Mouse (Mus musculus) embryonic facial prominence, embryonic 10.5 days (tissue): ENCODE measurements around the gene Siva1. TPM values are rescaled to one million over a fixed set of nuclear protein-coding genes. Genes with fewer than 3 reads are reported as not detected.

ENCODE experiments used
- DNase-seq: peaks from one replicate; pipeline ENCODE4 v3.0.0-alpha.2; 2017; ENCODE audit warnings: low spot score
- H3K27ac ChIP-seq: fragments of 300-500 bp; sonication (generic); replicated peaks from 2 replicates; pipeline ENCODE4 v1.5.1; 2016; ENCODE audit warnings: mild to moderate bottlenecking
- H3K27me3 ChIP-seq: fragments of 300-500 bp; sonication (generic); replicated peaks from 2 replicates; pipeline ENCODE4 v1.6.1; 2016; ENCODE audit warnings: low read depth, mild to moderate bottlenecking; ENCODE audit not compliant: poor library complexity, severe bottlenecking
- H3K36me3 ChIP-seq: fragments of 300-500 bp; sonication (generic); replicated peaks from 2 replicates; pipeline ENCODE4 v1.6.1; 2016; ENCODE audit warnings: mild to moderate bottlenecking, moderate library complexity
- H3K4me1 ChIP-seq: fragments of 300-500 bp; sonication (generic); 2 replicates; pipeline ENCODE4 v1.6.1; 2016
- H3K4me3 ChIP-seq: fragments of 300-500 bp; sonication (generic); 2 replicates; pipeline ENCODE4 v1.5.1; 2016; ENCODE audit warnings: mild to moderate bottlenecking, moderate library complexity
- H3K9me3 ChIP-seq: fragments of 300-500 bp; sonication (generic); 2 replicates; pipeline ENCODE4 v1.6.1; 2016; ENCODE audit warnings: mild to moderate bottlenecking
- WGBS: fragments of 180-500 bp; shearing (Covaris S2); methylation state at CpG from one replicate; pipeline ENCODE4 v1.1.7; 2016; 5-methylcytosine and 5-hydroxymethylcytosine counted together
- polyA plus RNA-seq: library from polyadenylated mRNA; unstranded; fragments of >200 nt; fragmentation: Nextera tagmentation; extraction: Ambion mirVana; gene quantifications from 2 replicates; pipeline ENCODE4 v1.2.1, GENCODE M21; 2016

Gene Siva1
- polyA plus RNA-seq, 1 experiment from 2014 or later: 332 TPM

DNA sequence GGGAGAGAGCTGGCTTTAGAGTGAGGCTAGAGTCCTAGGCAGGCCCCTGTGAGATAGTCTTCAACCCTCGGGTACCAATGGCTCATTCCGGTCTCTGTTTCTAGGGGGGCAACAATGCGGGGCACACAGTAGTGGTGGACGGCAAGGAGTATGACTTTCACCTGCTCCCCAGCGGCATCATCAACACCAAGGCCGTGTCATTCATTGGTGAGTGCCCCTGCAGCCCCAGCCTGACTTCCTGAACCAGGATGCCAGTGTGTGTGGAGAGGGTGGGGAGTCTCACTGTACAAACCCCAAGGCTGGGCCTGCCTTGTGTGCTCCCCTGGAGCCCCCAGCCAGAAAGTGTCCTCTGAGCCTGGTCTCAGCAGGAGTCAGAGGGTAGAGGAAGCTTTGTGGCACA lies 16.3 kb upstream of the Siva1 start:
- WGBS: 89% methylated on average over 6 of the region's 6 CpGs
- Histone ChIP-seq H3K36me3 (no peaks in the 10 kb centered on the region), H3K4me3 (0 out of 2 replicates have a peak overlapping the region, but pooled peaks have one; percentile 49), H3K27me3 (peaks cover 3% of the 10 kb centered on the region), H3K9me3 (no peaks in the 10 kb centered on the region), H3K4me1 (peaks cover 53% of the 10 kb centered on the region), H3K27ac (0 out of 2 replicates have a peak overlapping the region, but pooled peaks have one; percentile 25)
- no peak for DNase-seq

DNA sequence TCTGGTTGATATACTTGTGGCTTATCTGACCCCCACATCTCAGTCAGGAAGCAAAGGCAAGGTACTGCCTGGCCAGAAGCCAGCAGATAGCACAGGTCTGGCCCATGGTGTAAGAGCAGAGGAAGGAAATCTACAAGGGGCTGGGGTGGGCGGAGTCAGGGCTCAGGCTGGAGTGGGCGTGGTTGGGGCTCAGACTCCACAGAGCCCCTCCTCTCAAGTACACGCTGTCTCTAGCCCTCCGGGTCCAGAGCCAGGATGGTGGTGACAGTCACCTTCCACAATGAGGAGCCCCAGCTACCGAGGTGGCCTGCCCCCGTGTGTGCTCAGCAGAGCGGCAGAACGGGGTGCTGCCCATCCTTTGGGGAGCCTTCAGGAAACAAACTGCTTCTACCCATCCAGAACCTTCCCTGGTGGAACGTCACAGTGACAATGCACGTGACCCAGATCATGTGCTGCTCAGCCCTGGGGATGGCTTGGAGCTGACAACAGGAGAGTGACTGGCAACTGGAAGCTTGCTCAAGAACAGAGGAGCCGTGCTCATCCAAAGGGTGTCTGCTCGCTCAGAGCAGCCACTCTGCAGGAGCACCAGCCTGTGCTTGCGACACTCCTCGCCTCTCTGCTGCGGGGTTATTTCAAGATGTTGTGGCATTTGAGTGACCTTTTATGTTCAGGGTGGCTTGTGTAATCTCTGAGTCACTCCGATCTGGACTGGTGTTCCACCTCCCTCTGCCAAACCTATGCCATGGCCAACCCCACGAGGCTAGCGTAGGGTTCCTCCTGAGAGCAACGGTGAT lies 15.4 kb upstream of the Siva1 start:
- 37% methylated on average over 19 of the region's 19 CpGs for WGBS
- no peaks in the 10 kb centered on the region for H3K27me3 ChIP-seq
- no peaks in the 10 kb centered on the region for H3K9me3 ChIP-seq
- H3K36me3 ChIP-seq: no peaks in the 10 kb centered on the region
- peaks cover 53% of the 10 kb centered on the region for H3K4me1 ChIP-seq
- peak overlapping the region; percentile 49 for H3K4me3 ChIP-seq
- peak; percentile 83 for DNase-seq
- peak overlapping the region; percentile 60 for H3K27ac ChIP-seq

GRCm38 (mm10) chr12:112630029-112630428 lies 14.4 kb upstream of the Siva1 start:
- no peak overlapping the region for H3K27ac ChIP-seq
- WGBS: 93% methylated on average over 12 of the region's 12 CpGs
- no peaks in the 10 kb centered on the region for H3K36me3 ChIP-seq
- H3K27me3 ChIP-seq: no peaks in the 10 kb centered on the region
- no peak overlapping the region for H3K4me3 ChIP-seq
- no peaks in the 10 kb centered on the region for H3K9me3 ChIP-seq
- no peak for DNase-seq
- H3K4me1 ChIP-seq: peaks cover 49% of the 10 kb centered on the region

- Histone ChIP-seq H3K4me1 (peaks cover 49% of the 10 kb centered on the region), H3K27ac (no peak overlapping the region), H3K9me3 (no peaks in the 10 kb centered on the region), H3K4me3 (no peak overlapping the region), H3K36me3 (no peaks in the 10 kb centered on the region), H3K27me3 (no peaks in the 10 kb centered on the region)
- DNase-seq: no peak
- 72% methylated on average over 5 of the region's 5 CpGs for WGBS
These were observed 13.7 kb upstream of the Siva1 start for GRCm38 (mm10) chr12:112630796-112631195.

DNA sequence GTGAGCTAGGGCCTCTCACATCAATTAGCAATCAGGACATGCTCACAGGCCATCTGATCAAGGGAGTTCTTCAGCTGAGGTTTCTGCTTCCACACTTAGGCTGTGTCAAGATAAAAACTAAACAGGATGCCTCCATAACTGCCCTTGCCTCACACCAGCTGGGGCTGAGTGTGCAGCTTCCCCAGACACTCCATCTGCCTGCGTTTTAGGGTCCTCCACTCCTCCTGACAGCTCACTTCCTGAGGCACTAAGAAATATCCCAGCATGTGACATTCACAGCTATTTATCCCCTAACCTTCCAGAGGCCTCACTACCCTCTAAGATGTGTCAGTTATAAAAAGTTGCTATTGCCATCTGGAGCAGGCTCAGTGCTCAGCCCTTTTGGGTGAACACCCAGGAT lies 13.0 kb upstream of the Siva1 start:
- Histone ChIP-seq H3K4me1 (peaks cover 42% of the 10 kb centered on the region), H3K36me3 (no peaks in the 10 kb centered on the region), H3K9me3 (no peaks in the 10 kb centered on the region), H3K4me3 (no peak overlapping the region), H3K27ac (no peak overlapping the region), H3K27me3 (no peaks in the 10 kb centered on the region)
- DNase-seq: no peak
- 62% methylated on average over 1 of the region's 1 CpGs for WGBS

DNA sequence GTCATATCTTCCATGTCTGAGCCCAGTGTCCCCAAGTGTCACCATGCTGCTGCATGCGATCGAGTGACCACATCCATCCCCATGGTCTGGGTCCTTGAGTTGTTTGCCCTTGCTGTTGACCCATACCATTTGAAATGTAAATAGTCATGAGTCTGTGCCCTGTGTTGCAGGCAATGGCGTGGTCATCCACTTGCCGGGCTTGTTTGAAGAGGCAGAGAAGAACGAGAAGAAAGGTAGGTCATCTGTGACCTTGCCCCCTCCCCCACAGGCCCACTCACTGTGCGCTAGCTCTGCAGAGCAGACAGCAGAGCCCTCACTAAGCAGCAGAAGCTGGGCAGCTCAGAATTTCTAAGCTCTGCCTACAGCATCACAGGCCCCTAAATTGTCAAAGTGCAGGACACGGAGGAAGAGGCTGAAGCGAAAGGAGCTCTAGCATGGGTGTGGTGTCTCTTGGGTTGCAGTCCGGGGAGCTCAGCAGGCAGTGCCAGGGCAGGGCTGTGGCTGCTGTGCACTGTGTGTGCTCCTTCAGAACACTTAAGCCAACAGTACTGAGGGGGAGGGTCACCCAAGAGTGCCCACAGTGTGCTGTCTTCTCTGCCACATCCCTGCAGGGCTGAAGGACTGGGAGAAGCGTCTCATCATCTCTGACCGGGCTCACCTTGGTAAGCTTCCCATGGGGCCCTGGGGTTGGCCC lies 12.2 kb upstream of the Siva1 start:
- Histone ChIP-seq H3K36me3 (no peaks in the 10 kb centered on the region), H3K4me3 (no peak overlapping the region), H3K9me3 (no peaks in the 10 kb centered on the region), H3K27me3 (no peaks in the 10 kb centered on the region), H3K27ac (no peak overlapping the region; the same call in 1 of the 2 replicates), H3K4me1 (peaks cover 40% of the 10 kb centered on the region)
- 77% methylated on average over 11 of the region's 11 CpGs for WGBS
- DNase-seq: no peak

- WGBS: 85% methylated on average over 5 of the region's 5 CpGs
- no peaks in the 10 kb centered on the region for H3K36me3 ChIP-seq
- H3K4me3 ChIP-seq: no peak overlapping the region
- no peaks in the 10 kb centered on the region for H3K9me3 ChIP-seq
- DNase-seq: no peak
- H3K27me3 ChIP-seq: no peaks in the 10 kb centered on the region
- peaks cover 40% of the 10 kb centered on the region for H3K4me1 ChIP-seq
- no peak overlapping the region; the same call in 1 of the 2 replicates for H3K27ac ChIP-seq
These were observed 11.6 kb upstream of the Siva1 start for GRCm38 (mm10) chr12:112632907-112633306.

DNA sequence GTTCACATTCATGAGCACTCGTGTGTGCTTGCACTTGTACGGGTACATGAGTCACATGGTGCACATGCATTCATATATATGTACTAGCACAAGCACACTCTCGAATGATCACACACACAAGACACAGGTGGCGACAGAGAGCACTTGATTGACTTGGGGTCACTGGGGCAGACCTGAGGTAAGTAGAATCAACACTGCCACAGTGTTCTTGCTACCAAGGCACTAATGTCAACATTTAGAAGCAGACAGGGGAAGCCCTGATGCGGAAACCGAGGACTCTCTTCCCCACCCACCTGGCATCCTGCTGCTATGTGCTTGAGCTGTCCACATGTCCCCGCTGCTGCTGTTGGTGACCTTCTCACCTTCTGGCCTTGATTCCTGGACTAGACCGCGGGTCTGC lies 10.8 kb upstream of the Siva1 start:
- H3K4me1 ChIP-seq: peaks cover 33% of the 10 kb centered on the region
- H3K36me3 ChIP-seq: no peaks in the 10 kb centered on the region
- no peak for DNase-seq
- H3K9me3 ChIP-seq: no peaks in the 10 kb centered on the region
- no peak overlapping the region for H3K27ac ChIP-seq
- H3K4me3 ChIP-seq: no peak overlapping the region
- no peaks in the 10 kb centered on the region for H3K27me3 ChIP-seq
- WGBS: 67% methylated on average over 9 of the region's 9 CpGs

GRCm38 (mm10) chr12:112639526-112639925 lies 5.0 kb upstream of the Siva1 start:
- Histone ChIP-seq H3K27ac (no peak overlapping the region), H3K4me3 (no peak overlapping the region), H3K36me3 (no peaks in the 10 kb centered on the region), H3K9me3 (no peaks in the 10 kb centered on the region), H3K27me3 (no peaks in the 10 kb centered on the region), H3K4me1 (peaks cover 4% of the 10 kb centered on the region; the same call in 1 of the 2 replicates)
- no peak for DNase-seq
- WGBS: 90% methylated on average over 10 of the region's 10 CpGs

GRCm38 (mm10) chr12:112643126-112643525 lies 1.4 kb upstream of the Siva1 start:
- Histone ChIP-seq H3K36me3 (peaks cover 15% of the 10 kb centered on the region), H3K4me1 (peaks cover 21% of the 10 kb centered on the region), H3K9me3 (no peaks in the 10 kb centered on the region), H3K4me3 (no peak overlapping the region), H3K27ac (no peak overlapping the region), H3K27me3 (no peaks in the 10 kb centered on the region)
- 91% methylated on average over 6 of the region's 6 CpGs for WGBS
- DNase-seq: no peak

DNA sequence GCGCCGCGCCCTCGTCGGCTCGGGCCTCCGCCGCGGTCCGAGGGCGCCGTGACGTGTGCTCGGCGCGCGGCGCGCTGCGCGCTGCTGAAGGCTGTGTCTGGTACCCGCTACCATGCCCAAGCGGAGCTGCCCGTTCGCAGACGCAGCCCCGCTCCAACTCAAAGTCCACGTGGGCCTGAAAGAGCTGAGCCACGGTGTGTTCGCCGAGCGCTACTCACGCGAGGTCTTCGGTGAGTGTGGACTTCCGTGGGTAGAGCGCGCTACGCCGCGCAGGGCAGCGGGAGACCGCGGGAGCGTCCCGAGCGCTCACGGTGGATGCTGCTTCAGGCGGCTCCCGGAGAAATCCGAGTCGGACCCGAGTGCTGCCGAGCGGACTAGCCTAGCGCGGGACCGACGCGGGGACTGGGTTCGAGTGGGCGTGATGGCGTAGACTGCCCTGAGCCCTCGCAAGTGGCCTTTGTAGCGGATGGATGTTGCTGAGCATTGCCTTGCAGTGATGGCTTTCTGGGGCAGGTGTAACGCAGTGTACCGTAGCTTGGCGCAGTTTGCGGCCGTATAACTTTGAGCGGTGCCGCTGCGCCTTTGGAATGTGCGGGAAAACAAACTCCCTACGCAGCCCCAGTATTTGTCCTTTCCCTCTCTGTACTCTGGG lies 502 bp downstream of the Siva1 start:
- under 1% methylated on average over 75 of the region's 75 CpGs for WGBS
- H3K36me3 ChIP-seq: peaks cover 33% of the 10 kb centered on the region
- DNase-seq: no peak

GRCm38 (mm10) chr12:112646139-112646538 lies 1.7 kb downstream of the Siva1 start:
- H3K36me3 ChIP-seq: peaks cover 45% of the 10 kb centered on the region
- 60% methylated on average over 6 of the region's 6 CpGs for WGBS
- peak overlapping the region; percentile 90 for H3K4me3 ChIP-seq
- no peaks in the 10 kb centered on the region for H3K9me3 ChIP-seq
- peak overlapping the region; percentile 24; the same call in 1 of the 2 replicates for H3K27ac ChIP-seq
- no peak for DNase-seq
- H3K4me1 ChIP-seq: peaks cover 21% of the 10 kb centered on the region
- no peaks in the 10 kb centered on the region for H3K27me3 ChIP-seq

More for the DNA sequence above, 502 bp downstream of the Siva1 start:
- Histone ChIP-seq H3K4me3 (peak overlapping the region; percentile 90), H3K27ac (peak overlapping the region; percentile 91), H3K27me3 (no peaks in the 10 kb centered on the region), H3K4me1 (peaks cover 21% of the 10 kb centered on the region), H3K9me3 (no peaks in the 10 kb centered on the region)
